Mouse (Mus musculus) thymus, postnatal 14 days (tissue): ENCODE data around the gene Exosc3.
A peak's percentile ranks its signal among the peaks of the same experiment; 100 is the strongest.
"Not testable (repeated sequence)": the region's sequence is repeated elsewhere in the genome, so short reads cannot be mapped to it uniquely, and the experiment has no call there.

Experiments used
- DNase-seq: peaks from one replicate; pipeline ENCODE4 v3.0.0; 2021

The Exosc3 gene

DNA sequence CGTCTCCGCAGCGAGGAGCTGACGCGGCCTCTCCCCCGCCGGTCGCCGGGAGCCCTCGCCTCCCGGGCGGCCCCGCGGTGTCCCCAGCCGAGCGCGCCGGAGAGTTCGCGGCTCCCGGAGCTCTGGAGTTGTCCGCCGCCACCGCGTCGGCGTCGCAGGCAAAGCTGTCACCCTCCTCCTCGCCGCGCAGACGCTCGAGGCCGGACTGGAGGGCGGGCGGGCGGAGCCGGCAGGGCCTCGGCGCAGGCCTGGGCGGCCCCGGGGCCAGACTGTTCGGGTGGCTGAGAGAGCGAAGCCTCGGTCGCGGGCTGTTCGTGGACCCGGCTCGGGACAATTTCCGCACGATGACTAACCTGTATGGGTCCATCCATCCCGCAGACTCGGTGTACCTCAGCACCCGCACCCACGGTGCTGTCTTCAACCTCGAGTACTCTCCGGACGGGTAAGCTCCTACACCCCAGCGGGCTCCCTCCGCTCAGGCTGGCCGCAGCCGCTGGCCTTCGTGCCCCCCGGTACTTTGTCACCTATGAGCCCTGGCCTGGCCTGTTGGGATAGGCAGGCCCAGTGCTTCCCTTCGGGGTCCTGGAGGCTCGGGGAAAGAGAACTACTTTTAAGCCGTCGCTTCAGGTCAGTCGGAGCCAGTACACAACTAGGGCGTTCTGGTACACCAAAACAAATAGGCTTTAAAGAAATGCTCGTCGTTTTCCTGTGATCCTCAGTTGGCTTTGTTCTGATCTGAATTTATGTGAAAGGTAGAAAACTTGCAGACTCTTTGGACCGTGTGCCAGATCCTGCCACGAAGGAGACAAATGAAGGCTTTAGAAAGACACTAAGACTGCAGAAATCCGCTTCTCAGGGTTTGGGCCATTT lies at the start of gene Exosc3:
Gene Exosc3 (minus strand): TSS at position 447 of the 870 bp plus-strand sequence.
- DNase-seq: no peak

DNA sequence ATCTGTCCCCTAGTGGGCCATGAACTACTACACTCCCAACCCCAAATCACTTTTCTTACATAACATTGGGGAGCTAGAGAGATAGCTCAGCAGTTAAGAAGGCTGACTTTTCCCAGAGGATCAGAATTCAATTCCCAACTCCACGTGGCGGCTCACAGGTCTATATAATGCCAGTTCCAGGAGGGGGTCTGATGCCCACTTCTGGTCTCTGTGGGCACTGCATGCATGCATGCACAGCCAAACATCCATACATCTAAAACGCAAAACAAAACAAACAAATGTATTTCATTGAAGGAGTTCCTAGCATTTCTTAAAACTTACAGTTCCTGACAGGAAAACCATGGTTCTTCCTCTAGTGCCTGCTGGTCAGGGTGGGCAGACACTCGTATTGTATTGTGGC lies 49.6 kb upstream of the Exosc3 start:
- DNase-seq: no peak

DNA sequence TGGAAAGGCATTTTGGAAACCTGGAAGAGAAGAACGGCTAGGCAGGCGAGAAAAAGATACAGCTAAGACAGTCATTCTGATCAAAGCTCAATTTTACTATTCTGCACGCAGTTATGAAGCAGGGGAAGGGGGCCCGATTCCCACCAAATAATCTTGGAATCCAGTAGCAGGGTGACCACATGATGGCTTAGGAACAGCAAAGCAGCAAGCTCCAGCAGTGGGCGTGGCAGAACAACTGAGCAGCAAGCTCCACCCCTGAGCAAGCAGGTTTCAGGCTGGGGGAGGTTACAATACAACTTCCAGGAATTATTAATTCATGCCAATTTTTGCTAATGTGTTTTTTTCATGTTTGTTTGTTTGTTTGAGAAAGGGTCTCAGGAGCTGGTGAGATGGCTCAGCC lies 44.8 kb upstream of the Exosc3 start:
- DNase-seq: not testable (repeated sequence)

DNA sequence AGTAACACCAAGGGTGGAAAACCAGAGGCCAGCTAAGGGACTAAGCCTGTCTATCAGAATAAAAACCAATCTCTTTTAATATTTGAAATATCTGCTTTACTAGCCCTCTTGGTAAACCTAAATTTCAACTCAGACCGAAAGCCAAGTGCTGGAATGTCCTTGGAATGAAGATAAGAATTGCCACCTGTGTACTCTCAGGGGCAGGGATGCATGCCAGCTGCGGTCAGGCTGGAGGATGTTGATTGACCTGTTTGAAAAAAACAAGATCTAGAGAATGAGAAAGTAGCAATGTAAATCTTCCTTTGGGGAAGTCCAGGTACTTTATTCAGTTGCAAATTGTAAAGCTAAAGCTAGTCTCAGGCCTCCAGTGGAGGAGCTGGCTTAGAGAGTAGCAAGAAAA lies 39.6 kb upstream of the Exosc3 start:
- DNase-seq: not testable (repeated sequence)

DNA sequence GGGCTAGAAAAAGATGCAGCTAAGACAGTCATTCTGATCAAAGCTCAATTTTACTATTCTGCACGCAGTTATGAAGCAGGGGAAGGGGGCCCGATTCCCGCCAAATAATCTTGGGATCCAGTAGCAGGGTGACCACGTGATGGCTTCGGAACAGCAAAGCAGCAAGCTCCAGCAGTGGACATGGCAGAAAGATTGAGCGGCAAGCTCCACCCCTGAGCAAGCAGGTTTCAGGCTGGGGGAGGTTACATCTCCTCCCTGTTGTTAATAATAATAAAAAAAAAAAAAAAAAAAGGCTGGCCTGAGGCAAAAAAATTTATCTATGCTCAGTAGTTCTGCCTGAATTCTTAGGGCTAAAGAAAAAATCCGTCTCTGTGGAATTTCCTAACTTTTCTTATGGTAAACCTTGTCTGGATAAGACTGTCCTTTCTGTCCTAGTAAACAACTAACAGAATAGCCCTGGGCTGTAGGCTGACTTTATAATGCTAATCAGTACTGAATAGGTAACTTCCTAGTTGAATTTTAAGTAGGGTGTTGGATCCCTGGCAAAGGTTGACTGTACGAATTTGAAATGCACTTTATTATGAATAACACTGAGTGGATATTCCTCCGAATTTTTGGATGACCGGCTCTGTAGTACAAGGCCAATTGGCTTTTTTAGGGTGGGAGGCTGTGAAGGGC lies 38.5 kb upstream of the Exosc3 start:
- DNase-seq: not testable (repeated sequence)

DNA sequence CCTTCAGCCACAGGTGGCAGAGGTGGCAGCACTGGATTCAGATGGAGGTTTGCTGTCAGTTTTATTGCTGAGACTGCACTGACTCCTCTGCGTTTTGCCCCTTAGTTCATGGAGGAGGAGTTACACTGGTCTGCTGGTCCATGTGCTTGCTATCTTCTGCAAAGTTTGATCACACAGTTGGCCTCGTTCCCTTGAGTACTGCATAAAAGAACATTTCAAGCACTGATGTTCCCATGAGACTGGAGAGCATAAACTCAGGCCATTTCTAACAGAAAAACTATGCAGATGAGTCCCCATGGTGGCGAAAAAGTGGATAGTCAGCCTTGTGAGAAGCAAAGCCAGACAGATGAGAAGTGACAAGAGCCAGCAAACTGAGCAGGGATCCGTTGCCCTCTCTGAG lies 34.0 kb upstream of the Exosc3 start:
- DNase-seq: no peak

DNA sequence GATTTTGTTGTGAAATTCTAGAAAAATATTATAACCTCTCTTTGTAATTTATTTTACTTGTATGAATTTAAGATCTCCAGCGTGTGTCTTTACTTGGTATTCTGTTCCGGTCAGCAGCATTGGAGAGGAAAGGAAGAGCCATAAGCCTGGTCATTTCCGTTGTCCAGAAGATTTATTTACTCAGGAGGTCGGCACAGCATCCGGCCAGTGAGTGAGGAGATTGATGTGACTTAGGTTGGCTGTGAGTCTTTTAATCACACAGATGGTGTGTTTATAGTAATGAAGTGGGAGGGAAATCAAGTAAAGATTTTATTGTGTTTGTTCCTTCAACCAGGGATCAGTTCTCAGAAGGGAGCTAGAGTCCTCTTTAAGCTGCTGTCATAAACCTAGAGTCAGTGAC lies 32.3 kb upstream of the Exosc3 start:
- DNase-seq: no peak

DNA sequence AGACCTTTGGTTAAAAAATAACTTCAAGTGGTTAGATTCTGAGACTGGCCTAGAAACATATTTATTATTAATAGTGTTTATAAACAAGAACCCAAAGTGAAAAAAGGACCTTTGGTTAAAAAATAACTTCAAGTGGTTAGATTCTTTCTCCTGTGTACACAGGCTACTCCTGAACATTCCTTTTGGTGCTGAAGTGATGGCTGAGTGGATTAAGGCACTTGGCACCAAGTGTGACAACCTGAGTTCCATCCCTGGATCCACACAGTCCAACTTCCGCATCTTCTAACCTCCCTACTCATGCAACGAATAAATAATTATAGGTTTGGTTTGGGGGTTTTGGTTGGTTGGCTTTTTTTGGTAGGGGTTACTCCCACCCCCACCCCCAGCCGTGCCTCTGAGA lies 28.7 kb upstream of the Exosc3 start:
- no peak for DNase-seq

DNA sequence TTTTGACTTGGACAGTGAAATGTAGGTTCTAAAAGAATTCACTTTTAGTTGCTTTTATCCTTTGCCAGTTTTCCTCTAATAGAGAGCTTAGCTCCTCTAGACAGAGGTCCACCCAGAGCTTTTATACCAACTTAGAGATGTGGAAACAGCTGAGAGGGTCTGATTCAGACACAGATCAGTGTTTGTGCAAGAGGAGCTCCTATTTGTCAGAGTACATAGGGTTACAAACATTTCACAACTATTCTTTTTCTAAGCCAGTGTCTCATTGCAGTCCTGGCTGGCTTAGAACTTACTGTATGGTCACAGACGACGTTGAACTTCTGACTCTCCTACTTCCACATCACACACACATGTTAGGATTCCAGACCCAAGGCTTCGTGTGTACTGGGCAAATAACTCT lies 14.1 kb upstream of the Exosc3 start:
- no peak for DNase-seq

DNA sequence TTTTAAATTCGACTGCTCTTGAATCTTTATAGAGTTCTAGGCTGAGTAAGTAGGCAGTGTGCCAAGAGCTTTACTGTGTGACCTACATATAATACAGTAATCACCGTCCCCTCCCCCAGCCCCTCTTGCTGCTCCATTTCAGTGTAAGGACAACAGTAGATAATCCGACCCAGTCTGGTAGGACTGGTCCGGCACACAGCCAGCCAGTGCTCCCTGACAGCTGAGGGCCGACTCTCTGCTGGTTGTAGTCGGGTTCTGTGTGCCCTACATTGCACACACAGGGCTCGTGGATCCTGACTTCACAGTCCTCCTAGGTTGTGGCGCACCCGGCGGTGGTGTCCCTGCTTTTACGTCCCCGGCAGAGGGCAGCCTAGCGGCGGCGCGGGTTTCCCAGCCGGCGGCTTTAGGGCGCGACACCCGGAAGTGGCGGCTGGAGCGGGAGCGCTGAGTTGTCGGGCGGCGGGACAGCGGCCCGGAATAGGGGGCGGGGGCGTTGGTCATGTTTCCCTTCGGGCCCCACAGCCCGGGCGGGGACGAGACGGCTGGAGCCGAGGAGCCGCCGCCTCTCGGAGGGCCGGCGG lies 773 bp downstream of the Exosc3 start, which contains the start of gene Dcaf10:
Gene Dcaf10 (plus strand): TSS at position 433 of the 581 bp plus-strand sequence.
- DNase-seq: peak; percentile 95

DNA sequence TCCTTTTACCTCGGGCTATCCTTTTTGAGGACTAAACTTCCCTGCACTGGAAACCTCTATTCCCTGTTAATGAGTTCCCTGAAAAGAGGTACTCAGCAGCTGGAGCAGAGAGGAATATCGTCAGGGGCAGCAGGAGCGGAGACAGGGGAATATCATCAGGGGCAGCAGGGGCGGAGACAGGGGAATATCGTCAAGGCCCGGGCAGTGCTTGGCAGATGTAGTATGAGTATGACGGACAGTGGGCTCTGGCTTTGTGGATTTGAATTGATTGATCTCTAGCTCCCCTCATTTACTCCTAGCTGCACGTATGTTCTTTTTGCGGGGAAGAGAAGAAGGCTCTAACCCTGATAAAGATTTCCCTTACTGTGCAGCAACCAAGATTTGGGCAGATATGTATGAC lies 1.3 kb downstream of the Exosc3 start:
- peak; percentile 28 for DNase-seq

DNA sequence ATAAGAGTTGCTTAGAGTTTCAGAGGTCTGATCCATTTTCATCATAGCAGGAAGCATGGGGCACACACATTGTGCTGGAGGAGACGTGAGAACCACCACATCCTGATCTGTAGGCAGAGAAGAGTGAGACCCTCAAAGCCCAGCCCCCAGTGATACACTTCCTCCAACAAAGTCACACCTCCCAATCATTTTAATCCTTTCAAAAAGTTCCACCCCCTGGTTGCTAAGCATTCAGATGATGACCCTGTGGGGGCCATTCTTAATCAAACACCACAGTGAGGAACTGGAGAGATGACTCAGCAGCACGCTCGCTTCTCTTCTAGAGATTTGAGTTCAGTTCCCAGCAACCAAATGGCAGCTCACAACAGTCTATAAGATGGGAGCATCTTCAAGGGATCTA lies 10.1 kb downstream of the Exosc3 start:
- DNase-seq: no peak

DNA sequence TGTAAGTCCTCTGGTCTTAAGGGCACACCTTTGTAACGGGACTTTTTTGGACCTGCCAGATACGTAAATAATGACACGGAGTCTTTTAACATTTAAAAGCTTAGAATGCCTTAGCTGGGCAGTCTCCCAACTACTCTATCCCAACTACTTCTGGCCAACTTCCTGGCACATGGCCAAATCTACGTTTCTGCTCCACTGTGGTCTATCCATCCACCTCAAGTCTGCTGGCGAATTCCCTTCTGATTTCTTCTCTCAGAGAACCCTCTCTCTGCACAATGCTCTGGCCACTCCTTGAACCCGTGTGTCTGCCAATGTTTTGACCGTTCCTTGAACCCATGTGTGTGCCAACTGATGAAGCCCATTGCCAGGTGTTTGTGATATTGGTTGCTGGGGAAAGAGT lies 11.4 kb downstream of the Exosc3 start:
- no peak for DNase-seq

DNA sequence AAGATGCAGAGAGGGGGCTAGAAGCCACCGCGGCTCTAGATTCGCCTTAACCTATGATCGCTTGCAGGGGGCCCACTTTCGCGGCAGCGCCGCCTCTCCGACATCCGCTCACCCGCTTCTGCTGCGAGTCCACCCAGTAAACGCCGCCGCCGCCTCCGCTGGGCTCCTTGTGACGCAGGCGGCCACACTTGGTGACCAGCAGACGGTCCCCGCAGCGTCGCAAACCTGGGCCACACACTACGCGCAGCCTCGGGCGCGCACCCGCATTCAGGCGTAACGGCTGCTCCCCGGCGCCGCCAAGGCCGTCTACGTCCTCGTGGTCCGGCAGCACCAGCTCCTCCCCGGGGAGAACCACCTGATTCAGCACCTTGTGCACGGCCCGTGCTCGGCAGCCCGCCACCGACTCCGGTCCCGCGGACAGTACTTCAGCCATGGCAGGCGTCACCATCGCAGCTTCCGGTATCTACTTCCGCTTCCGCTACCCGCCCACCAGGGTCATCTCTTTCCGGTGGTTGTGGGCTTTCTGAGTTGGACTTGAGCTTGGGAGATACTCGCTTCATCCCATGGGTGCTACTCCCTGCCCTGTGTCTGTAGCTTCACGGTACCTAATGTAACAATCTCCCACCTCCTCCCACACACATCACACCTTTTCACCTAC lies 22.2 kb downstream of the Exosc3 start:
- DNase-seq: peak; percentile 85

DNA sequence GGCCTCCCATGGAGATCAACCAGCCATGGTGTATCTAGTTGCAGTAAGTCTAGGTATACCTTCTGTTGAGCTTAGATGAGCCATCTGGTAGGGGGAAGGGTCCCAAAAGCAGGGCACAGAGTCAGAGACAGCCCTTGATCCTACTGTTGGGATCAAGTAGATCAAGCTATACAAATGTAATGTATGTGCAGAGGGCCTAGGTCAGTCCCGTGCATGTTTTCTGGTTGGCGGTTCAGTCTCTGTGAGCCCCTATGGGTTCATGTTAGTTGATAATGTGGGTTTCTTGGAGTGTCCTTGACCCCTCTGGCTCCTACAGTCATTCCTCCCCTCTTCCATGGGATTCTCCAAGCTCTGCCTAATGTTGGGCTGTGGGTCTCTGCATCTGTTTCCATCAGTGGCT lies 31.5 kb downstream of the Exosc3 start:
- DNase-seq: no peak

DNA sequence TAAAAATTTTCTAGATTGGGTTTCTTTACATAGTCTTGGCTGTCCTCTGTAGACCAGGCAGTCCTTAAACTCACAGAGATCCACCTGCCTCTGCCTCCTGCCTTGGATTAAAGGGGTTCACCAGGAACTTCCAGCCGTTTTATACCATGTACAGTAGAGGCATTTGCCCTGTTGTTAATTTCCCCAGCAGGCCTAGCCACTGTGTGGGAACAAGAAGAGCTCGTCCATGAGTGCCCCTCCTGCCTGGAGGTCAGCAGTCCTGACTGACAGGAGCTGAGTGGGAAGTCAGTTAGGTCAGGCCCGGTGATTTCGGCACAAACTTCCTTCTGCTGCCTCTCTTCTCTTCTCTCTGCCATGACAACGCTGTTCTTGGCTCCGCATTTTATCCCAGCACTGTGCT lies 33.9 kb downstream of the Exosc3 start:
- no peak for DNase-seq

DNA sequence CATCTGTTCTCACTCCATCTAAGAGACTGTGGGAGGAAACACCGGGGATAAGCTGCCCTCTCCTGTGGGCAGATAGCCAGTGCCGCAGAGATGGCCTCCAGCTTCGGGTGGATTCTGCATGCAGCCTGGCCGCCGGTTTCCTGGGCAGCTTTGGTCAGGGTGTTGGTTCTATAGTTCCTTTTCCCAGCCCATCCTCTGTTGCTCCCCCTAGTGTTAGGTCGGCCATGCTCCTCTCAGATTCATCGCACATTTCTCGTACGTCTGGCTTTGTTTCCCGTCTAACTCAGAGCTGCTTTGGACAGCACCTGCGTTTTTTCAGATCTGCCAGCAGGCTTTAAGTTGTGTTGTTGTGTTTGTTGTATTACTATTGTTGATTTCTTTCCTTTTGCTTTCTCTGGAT lies 34.5 kb downstream of the Exosc3 start:
- DNase-seq: no peak

DNA sequence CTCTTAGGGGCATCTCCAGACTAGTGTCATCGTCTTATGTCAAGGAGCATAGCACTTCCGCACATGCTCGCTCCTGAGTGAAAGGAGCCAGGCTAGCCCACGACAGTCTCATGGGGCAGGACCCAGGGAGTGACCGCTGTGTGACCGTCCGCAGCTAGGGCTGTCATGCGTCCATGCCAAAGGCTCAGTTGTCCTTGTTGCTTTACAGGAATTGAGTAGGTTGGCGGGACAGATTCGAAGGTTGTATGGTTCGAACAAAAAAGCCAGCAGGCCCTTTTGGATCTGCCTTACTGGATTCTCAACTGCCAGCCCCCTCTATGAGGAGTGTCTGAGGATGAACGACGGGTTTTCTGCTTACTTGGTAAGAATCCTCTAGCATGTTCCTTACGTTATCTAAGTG lies 37.0 kb downstream of the Exosc3 start:
- no peak for DNase-seq

DNA sequence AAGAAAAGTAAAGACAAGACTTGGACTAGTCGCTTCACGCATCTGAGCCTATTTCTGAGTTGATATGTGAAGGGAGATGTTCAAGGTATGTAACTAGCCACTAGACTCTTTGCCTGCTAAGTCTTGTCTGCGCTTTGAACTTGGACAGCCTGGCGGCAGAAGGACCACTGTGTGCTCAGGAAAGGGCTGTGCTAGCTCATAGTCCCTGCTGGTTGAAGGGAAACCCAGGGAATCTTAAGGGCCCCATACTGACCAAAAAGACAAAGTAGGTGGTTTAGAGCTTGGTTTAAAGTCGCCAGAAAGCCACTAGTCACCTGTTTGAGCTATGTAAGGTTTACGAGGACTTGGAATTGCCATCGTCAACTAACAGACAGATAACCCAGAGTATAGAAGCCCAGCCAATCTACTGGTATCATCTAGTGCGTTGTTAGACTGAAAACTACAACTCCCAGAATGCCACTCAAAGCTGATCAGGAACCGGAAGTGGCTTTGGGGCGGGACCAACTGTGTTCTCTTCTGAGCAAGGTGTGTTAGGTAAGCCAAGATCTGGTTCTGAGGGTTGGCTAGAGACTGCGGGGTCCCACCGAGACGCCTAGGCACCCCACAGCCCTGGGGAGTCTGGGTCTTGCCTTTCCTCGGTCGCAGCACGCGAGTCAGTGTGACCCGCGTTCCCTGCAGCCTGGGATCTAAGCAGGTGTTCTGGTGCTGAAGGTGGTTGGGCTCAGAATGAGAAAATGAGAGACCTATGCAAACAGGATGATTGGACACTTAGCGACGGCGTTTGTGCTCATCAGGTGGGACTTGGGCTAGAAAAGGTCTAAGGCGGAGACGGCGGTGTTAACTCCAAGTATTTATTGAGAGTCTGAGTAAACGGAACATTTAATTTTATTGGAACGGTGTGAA lies 45.6 kb downstream of the Exosc3 start, which contains the start of gene Trmt10b:
Gene Trmt10b (plus strand): TSS at position 466 of the 903 bp plus-strand sequence.
- peak; percentile 84 for DNase-seq

DNA sequence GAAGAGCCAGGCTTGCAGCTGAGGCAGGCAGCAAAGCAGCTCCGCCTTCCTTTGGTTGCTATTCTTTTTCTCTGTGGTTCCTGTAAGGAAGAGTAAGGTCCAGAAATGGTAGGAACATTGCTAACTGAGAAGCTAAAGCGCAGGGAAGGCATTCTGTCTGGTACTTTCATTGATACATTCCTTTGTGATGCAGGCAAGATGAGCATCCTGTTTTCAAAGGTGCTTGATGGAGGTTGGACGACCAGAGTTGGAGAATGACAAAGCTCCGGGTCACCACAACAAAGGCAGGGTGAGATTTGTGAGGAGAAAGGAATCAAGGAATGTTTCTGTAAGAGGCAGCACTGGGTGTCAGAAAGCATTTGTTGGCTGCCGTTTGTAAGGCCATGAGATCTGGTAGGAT lies 54.6 kb downstream of the Exosc3 start:
- no peak for DNase-seq

DNA sequence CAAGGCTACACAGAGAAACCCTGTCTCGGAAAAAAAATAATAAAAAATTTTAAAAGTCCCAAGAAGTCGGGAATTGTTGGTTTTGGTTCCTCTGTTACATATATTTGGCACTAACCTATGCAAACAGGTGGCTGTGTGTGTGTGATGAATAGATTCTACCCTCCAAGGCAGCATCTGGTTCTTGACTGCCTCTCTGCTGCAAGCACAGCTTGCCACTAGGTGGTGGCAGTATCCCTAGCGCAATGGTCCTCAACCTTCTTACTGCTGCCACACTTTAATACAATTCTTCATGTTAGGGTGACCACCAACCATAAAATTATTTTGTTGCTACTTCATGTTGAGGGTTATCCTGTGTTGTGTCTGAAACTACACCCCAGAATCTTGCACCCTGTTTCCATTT lies 56.2 kb downstream of the Exosc3 start:
- no peak for DNase-seq

DNA sequence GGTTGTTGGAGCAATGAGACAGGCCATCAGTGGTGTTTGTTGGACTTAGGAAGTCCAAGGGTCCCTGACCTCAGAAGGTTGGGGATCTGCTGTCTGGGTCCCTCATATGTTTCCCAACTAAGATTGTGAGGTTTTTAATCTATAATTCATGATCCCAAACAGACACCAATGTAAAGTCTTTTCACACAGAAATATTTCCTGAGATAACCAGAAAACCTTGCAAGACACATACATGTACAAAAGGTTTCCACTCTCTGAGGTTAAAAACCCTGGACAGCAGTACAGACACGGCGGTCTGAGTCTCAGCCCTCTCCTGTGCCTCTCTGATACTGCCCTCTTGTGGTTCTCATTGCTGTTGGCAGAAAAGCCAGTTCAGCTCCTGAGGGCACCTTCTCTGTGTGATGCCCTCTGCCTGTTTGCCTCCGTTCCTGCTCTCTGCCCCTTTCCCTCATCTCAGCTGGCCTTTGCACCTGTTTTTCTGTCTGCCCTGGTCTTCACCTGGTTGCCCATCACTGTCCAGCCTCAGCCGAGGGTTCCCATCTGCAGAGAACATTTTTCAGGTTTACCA lies 62.5 kb downstream of the Exosc3 start:
- DNase-seq: peak; percentile 68
